Mouse (Mus musculus) T-helper 2 cell (primary cell): ENCODE results near the gene Bcl11b.

Experiments used
- in situ Hi-C: fragments of 300-600 bp; cut with MboI, MseI; formaldehyde crosslinking; loops from one replicate; pipeline ENCODE4 v1.15.1; 2025; ENCODE audit warnings: high pct_unique_total_duplicates

The Bcl11b gene

DNA sequence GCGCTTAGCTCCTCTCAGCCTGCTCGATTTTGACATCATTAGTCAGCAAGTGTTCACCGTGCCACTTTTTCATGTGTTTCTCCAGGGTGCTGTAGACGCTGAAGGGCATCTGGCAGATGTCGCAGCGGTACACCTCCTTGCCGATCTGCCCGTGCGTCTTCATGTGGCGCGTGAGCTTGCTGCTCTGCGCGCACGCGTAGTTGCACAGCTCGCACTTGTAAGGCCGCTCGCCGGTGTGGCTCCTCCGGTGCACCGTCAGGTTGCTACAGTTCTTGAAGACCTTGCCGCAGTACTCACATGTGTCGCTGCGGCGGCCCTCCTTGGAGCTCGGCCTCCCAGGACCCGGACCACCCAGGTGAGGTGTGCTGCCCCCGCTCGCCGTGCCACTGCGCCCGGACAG lies 88.0 kb downstream of the Bcl11b start:
- in situ Hi-C loops = no loop called here

DNA sequence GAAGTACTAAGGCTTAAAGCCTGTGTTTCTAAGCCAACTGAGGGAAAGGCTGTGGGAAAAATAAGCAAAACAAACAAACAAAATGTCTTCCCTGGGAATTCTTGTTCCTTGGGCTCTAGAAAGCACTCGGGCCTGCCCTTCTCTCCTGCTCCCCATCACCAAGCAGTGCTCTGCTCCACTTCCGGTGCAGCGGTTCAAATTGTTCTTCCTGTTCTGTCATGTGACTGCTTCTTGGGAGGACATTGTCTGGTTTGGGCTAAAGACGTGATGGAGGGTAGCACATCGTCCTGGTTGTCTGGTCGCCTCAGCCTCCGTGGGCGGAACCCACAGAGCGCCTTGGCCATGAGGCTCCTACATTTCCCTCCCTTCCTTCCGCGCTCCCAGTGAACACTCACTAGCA lies 94.6 kb downstream of the Bcl11b start:
- in situ Hi-C loops = loop anchor here (10.0 kb wide), 1 partner anchor 254 kb away; no protein-coding TSS in a partner anchor

DNA sequence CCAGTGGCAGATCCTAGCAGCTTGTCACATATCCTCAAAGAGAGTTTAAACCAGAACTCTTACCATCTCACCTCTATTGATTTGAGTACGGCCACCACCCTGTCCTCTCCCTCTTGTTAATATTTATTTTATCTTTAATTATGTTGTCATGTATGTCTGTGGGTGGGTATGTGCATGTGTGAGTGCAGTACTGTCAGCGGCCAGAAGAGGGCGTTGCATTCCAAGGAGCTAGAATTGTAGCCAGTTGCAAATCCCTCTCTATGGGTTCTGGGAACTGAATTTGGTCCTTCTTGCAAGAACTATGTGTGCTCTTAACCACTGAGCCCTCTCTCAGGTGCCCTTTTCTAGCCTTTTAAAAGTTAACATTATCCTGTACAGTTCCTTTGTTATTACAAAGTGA lies 98.1 kb downstream of the Bcl11b start:
- in situ Hi-C loops = loop anchor here (10.0 kb wide), 1 partner anchor 251 kb away; no protein-coding TSS in a partner anchor

DNA sequence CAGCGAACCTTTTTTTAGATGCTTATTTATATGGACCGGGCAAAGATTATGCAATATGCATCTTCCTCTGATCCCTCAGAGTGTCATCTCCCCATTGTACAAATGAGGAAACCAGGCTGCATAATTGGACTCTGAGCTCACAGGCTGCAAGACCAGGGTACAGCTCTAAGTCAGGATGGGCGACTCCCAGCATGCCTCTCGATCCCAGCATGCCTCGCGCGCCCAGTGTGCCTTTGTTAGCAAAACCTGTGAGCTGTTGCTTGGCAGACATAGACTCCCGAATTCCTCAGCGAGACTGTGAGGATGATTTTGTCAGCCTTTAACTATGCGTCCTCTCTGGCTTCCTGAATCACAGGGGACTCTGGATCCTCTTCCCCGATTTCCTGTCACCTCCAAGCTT lies 98.9 kb downstream of the Bcl11b start:
- in situ Hi-C loops = loop anchor here (10.0 kb wide), 1 partner anchor 250 kb away; no protein-coding TSS in a partner anchor

DNA sequence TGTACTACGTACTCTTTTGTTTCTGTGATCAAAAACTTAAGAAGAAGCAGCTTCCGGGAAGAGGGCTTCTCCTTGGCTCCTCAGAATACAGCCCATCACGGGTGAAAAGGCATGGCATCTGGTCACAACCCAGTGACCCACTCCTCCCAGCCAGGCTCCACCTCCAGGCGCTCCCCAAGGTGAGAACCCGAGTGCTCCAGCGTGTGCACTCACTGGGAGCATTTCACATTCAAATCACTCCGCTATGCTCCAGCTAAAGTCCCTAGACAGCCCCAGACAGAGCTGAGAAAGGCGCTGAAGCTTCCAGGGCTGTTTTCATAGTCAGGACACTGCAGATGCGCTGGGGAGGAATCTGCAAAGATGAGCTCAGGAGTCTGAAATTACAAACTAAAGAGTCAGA lies 99.5 kb downstream of the Bcl11b start:
- in situ Hi-C loops = loop anchor here (10.0 kb wide), 1 partner anchor 249 kb away; no protein-coding TSS in a partner anchor

DNA sequence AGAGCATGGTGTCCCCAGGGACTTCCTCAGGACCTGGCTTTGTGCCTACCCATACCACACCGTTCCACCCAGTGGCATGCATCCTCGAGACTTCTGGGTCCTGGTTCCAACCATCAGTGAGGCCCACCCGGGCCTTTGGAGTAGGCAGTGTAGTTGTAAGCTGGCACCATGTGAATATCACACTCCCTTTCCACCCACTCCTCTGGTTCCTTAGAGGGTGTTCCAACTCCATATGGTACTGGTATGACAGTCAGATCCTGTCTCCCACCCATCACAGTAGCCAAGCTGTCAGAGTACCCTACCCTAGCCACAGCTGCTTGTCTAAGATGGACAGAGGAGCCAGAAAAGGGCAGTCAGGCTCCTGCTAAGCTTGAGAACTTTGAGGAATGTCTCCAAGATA lies 112.0 kb downstream of the Bcl11b start:
- in situ Hi-C loops = no loop called here

DNA sequence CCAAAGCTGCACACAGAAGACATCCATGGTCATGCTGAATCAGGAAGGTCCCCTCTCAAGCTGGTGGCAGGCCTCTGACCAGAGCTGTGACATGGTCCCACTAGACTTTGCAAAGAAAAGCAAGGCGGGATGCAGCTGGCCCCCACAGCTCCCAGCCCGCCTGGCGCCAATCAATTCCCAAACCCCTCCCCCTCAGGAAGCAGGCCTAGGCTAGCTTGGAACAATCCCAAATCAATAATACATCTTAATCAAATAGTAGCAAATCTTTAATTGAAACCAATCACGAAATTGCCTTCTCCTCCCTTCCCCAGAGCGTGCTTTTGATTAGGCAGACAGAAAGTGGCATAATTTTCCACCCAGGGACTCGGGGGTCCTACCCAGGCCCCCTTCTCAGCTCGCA lies 113.1 kb downstream of the Bcl11b start:
- in situ Hi-C loops = no loop called here

DNA sequence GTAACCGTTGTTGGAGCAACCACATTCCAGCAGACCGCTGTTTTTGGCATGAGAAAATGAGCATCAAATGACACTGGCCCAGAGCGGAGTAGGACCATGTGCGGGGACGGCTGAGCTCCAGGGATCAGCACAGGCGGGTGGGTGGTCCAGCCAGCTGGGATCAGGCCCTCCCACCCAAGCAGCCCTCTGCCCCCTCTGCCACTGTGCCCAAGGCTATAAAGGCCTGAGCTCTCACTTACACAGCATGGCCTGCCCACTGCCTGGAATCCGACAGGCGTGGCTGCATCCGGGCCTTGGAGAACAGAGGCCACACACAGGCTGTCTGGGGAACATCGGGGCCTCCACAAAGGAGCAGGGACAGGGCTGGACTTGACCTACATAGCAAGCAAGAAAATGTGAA lies 113.6 kb downstream of the Bcl11b start:
- in situ Hi-C loops = no loop called here

DNA sequence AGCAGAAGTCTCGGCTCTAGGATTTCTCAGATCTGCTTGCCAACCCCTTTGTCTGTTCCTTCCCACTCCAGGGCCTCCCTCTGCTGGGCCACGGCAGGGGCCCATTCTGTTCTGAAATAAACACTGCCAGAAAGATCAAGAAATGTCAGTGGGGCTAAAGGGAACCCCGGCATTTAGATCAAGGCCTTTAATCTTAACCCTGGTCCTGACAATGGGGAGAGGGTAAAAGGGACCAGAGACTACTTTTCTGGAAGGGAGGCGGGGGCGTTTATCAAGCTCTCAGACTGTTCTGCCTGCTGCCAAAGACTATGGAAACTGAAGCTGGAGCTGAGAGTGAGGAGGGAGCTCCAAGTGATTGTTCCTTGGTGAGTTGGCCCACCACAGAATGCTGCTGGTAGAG lies 114.8 kb downstream of the Bcl11b start:
- in situ Hi-C loops = no loop called here

DNA sequence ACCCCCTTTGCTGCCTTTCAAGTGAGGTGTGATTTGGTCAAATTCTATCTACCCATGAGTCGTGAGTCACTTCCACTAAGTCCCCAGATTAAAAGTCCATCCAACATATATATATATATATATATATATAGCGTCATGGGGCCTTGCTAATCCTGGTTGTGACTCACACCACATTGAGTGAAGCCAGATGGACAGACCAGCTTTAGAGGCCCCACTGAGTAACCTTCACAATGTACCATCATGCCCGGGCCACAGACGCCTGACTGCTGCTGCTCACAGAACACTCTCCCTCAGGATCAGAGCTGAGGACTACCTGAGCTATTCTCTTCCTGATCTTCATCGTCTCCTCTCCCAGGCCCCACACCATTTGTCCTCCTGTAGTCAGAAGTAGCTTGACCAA lies 115.4 kb downstream of the Bcl11b start:
- in situ Hi-C loops = no loop called here

DNA sequence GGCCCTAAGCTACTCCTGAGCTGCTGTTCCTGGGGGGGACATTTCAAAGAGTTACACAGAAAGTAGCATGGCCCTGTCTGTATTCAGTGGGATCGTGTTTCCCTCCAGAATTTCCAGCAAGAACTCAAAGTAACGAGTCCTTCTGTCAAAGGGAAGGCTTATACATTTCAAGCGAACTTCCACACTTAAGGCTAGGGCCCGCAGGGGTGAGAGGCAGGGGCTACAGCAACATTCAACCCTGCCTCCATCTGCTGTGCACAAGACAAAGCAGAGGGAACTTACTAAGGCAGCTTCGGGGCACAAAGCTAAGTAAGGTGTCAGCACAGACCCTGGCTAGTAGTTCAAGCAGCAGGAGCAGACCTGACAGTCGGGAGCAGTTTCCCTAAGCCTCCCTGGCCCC lies 115.8 kb downstream of the Bcl11b start:
- in situ Hi-C loops = no loop called here

DNA sequence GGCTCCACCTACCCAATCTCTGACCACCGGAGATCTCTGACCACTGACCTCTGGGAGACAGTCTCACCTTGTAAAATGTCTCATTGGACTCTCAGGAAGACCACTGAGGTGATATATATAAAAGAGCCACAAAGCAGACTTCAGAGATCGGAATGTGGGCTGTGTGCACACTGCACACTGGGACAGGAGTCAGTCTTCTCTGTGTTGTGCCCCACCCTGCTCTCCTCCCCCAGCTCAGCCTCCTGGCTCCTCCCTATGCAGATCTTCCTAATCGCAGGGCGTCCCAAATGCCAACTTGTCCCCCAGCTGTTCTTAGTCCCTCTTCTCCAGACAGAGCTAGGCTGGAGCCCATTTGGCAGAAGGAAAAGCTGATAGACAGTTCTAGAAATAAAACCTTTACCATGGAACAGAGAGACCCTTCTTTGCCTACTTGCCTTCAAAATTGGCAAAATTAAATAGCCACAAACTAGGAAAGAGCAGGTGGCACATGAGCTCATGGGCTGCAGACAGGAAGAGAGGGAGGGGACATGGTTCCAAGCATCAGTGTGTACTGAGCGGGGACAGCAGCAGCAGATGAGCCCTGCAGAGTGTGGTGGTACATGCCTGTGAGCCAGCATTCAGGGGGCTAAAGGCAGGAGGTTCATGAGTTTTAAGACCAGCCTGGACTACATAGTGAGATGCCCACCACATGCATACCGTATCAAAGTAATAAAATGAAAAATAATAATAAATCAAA lies 118.9 kb downstream of the Bcl11b start:
- in situ Hi-C loops = no loop called here

DNA sequence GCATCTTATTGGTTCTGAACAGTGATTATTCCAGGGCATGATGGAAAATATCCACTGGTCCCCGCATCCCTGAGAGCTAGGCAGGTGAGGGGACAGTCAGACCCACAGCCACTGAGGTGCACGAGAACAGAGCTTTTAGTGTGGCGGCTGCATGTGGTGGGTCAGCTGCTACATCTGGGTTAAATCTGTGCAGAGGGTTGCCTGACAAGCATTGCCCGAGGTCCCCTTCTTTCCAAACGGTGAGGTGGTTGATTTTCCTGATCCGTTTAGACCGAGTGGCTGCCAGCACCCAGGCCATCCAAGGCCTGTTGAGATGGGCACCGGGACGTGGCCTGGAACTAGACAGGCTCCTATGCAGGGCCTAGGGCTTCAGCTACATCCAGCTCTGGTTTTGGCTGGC lies 121.7 kb downstream of the Bcl11b start:
- in situ Hi-C loops = no loop called here

DNA sequence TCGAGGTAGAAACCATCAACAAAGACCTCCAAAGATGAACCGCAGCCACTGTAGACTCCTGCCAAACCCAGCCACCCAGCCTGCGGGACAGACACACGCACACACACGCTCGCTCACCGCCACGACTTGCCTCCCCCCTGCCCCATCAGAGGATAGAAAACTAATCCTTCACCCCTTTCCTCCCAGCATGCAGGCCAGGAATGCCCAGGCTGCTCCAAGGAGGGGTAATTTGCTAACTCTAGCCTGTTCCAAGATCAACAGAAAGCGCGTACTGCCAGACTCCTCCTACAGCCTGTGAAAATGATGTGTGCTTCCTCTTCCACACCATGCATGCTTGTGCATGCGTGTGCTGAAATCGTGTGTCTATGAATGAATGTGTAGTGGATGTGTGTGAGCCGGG lies 122.7 kb downstream of the Bcl11b start:
- in situ Hi-C loops = no loop called here

DNA sequence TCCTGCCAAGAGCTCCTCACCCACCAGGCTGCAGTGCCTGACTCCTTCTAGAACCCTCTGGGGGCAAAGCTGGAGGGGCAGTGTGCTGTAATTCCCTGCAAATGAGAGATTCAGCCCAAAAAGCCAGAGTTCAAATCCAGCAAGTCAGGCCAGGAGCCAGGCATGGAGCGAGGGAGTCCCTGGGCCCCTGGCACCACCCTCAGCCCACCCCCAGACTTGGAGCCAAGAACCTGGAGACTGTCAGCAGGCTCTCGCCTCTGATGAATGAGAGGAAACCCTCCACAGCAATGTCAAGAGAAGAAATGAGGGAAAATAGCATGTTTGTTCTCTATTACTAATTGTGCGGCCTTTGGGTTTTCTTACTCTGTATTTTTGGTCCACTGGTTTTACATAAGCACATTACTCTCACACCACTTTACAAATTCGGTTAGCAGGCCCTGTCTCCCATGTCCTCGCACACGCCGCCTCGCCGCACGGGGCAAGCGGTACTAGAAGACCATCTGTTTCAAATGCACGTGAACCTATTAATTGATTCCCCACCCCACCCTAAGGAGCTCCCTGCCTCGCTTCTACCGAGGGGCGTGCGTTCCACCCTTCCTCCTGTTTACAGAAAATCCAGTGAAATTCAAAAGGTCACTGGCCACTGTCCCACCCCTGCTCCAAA lies 124.2 kb downstream of the Bcl11b start:
- in situ Hi-C loops = no loop called here

DNA sequence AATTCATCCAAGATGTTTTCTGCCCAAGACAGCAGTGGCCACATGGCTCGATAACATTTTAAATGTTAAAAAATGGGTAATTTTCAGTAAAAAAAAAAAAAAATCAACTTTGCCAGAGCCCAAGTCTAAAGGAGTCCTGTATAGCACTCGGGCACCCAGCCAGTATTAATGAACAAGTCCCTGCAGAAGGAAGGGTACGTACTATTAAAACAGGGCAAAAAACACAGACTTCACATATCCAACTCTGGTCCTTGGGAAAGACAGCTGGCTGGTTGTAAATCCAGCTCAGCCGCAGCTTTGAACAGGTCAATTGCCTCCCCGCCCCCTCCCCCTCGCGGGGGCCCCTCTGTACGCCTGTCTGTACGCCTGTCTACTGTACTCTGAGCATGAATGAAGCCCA lies 127.2 kb downstream of the Bcl11b start:
- in situ Hi-C loops = no loop called here

DNA sequence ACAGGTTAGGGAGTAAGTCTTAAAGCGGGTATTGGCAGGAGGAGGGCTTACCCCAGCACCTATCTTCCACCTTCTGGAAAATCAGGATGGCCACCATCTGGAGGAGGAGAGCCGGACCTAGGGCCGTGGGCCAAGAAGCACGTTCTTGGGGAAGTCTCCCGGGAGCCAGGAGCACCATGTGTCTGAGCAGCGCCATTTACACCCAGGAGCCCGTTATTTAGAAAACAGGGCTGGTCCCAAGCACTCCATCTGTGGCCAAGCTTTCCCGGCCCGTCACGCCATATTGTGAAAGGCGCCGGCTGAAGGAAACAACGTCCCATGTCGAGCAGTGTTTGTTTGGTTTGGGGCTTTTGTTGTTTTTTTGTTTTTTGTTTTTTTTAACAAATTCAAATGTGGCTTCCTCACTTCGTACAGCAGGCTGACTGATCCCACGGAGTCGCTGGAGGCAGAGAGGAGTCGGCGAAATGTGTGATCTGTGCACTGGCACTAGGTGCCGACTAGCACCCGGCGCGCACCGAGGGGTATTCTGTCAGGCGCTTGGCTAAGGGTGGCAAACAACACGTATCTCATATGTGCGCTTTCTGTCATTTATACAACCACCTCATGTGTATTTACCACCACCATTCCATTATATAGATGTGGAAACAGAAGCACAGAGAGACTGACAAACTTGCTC lies 128.8 kb downstream of the Bcl11b start:
- in situ Hi-C loops = no loop called here

DNA sequence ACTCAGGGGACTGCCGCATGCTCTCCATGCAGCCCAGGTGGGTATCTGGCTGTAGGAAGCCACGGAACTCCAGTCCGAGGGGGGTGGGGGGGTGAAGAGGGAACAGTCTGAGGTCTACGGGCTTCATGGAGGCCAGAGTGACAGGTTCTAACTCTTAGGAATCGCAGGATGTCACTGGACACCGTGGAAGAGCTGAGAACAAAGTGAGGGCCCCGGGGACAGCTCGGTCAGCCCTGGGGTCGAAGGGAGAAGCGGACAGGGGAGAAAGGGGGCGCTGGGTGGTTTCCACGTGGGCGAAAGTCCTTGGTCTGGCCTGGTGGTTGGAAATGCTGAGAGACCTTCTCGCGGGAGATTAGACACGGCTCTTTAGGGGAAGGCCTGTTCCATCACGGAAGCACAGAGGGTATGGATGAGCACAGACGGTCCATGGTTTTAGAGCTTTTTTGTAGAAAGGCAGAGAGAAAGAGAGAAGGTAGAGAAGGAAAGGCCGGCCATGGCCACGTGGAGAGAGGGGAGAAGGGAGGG lies 133.8 kb downstream of the Bcl11b start:
- in situ Hi-C loops = no loop called here

DNA sequence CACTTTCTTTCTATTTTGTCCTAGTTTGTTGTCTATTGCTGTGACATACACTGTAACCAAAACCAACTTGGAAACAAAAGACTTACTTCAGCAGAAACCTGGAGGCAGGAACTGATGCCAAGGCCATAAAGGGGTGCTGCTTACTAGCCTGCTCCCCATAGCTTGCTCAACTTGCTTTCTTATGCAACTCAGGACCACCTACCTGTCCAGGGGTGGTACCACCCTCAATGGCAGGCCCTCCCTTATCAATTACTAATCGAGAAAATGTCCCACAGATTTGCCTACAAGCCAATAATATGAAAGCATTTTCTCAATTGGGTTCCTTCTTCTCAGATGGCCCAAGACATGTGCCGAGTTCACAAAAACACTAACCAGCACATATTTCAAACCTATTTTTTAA lies 135.1 kb downstream of the Bcl11b start:
- in situ Hi-C loops = no loop called here
